Mouse (Mus musculus): Measurements from ENCODE around the gene Mcu. TPM values are rescaled to one million over a fixed set of nuclear protein-coding genes. Genes with fewer than 3 reads are reported as not detected.

Gene Mcu
- polyA plus RNA-seq (2015; fragmentation: Nextera tagmentation; extraction: Ambion mirVana) = 15.0 and 27.2 TPM in 2 replicates

DNA sequence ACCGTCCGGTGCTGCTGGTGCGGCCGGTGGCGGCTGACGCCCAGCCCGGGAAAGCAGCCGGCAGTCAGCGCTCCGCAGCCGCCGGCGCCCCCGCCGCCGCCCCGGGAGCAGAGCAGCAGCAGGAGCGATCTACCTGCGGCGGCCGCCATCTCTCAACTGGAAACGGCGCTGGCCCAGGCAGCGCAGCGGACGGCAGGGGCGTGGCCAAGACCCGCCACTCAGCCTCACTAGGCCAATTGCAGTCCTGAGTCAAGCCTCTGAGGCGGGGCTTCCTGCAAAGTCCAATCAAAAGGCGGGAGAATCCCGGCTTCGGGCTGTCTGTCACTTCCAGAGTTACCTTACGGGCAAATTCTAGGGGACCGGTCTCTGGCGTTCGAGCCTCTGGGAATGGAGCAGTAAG, at the start of gene Mcu:
TSS of gene Mcu (minus strand) at position 171 of the 400 bp plus-strand sequence.

GRCm38 (mm10) chr10:59615981-59616520, 441 bp downstream of the Mcu start, which contains the start of gene Gm10322:
Gm10322 (plus strand) TSS chr10:59616063.

GRCm38 (mm10) chr10:59441735-59442134, 174.8 kb downstream of the Mcu start, which contains the start of gene Oit3:
Oit3 (minus strand) TSS chr10:59441778.

DNA sequence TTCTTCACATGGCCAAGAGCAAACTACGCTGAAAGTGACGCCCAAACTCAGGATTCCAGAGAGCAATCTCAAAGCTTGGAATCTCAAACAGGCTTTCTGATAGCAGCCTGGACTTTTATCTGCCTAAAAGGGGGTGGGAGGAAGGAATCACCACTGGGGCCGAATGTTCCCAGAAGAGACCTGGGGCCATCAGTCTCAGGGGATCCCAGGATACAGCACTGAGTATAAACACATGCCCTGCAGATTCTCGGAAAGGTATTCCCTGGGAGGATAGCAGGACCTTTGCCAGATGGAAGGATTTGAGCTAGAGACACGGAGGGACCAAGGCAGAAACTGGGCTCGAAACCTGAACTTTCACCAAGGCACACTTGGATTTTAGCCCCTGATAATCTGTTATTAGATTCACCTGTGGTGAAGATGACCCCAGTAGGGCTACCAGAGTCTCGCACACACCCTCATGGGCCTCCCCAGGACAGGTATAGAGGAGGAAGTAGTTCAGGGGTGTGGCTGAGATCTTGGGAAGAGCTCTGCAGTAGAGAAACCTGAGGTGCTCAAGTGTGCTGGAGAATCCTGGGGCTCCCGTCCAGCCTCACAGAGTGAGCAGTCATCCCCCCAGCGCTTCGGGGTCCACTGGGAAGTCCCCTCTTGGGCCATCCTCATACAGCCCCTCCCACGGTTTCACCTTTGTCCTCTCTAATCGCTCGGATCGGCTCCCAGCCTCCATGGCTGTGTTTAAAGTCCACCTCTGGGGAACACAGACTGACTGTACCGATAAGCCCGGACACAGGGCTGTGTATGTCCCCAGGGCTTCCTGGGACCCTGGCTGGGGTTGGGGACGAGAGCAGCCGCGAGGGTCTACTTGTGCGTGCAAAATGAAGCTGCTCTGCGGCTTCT, 213.3 kb downstream of the Mcu start, which contains the start of gene Pla2g12b:
TSS of gene Pla2g12b (plus strand) at position 762 of the 894 bp plus-strand sequence.

Other genes starting within 250 kb of the Mcu start
- gene Gm10273, start 221.1 kb downstream of the Mcu start, polyA plus RNA-seq (2015; fragmentation: Nextera tagmentation; extraction: Ambion mirVana) = 6.2 and 8.6 TPM in 2 replicates
- 1.5 and 2.1 TPM in 2 replicates for gene Pla2g12b, start 213.0 kb downstream of the Mcu start, polyA plus RNA-seq (2015; fragmentation: Nextera tagmentation; extraction: Ambion mirVana)
- 3.7 and 11.9 TPM in 2 replicates for gene Oit3, start 174.9 kb downstream of the Mcu start, polyA plus RNA-seq (2015; fragmentation: Nextera tagmentation; extraction: Ambion mirVana)
- not detected in 2 replicates for gene Gm10322, start 629 bp downstream of the Mcu start, polyA plus RNA-seq (2015; fragmentation: Nextera tagmentation; extraction: Ambion mirVana)
- 50.1 and 62.8 TPM in 2 replicates for gene Micu1, start 85.8 kb upstream of the Mcu start, polyA plus RNA-seq (2015; fragmentation: Nextera tagmentation; extraction: Ambion mirVana)

Measured in adrenal gland, postnatal 0 days (tissue).